Mouse (Mus musculus): ENCODE data around the gene H2-Aa. TPM values are rescaled to one million over a fixed set of nuclear protein-coding genes. Genes with fewer than 3 reads are reported as not detected.
A peak's percentile ranks its signal among the peaks of the same experiment; 100 is the strongest.

Gene H2-Aa
- polyA plus RNA-seq, 1 experiment from 2014 or later: 1.4 TPM

DNA sequence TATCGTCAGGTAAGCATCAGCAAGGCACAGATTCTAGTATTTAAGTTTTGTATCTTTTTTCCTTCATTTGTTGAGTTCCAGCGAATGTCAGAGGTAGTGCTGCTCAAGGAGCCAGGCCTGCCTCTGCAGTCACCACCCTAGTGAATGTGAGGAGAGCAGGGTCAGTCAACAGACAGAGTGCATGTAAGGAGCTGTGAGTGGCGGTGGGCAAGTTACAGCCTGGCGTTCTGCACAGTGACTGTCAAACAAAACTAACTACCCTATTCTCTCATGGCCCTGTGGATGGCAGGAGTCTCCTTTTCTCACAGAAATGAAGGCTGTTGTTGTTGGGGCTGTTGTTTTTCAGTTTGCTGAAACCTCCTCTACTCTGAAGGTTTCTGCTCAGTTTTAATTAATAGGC lies 2.3 kb downstream of the H2-Aa start:
- no peak overlapping the region for H3K27ac ChIP-seq (replicated peaks)
- peaks cover 30% of the 10 kb centered on the region for H3K27me3 ChIP-seq (replicated peaks)
- no peak overlapping the region for H3K9ac ChIP-seq
- no peaks in the 10 kb centered on the region for H3K4me1 ChIP-seq
- H3K9me3 ChIP-seq: no peaks in the 10 kb centered on the region
- no peaks in the 10 kb centered on the region for H3K36me3 ChIP-seq
- no peak overlapping the region for H3K4me2 ChIP-seq
- WGBS: 67% methylated on average over 4 of the region's 4 CpGs
- ATAC-seq (ENCODE audit: extremely low read depth, insufficient number of reproducible peaks, low FRiP score, low TSS enrichment): no peak
- H3K4me3 ChIP-seq: no peak overlapping the region

DNA sequence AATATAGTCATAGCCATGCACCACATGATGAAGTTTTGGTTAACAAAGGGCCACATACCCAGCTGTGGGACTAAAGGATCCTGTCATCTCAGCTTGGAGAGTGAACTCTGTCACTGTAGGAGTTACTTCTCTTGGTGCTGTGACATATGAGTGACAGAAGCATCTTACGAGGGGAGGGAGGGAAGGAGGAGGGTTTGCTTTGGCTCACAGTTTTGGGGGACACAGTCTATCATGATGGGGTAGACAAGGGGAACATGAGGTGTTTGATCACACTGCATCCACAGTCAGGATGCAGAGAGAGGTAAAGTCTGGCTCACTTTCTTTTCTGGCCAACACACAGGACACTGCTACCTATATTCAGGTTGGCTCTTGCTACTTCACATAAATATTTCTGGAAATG lies 5.8 kb downstream of the H2-Aa start:
- 52% methylated on average over 1 of the region's 1 CpGs for WGBS
- H3K9me3 ChIP-seq: peaks cover 7% of the 10 kb centered on the region; the same call in 1 of the 2 replicates
- no peaks in the 10 kb centered on the region for H3K36me3 ChIP-seq
- H3K27me3 ChIP-seq (replicated peaks): peaks cover 40% of the 10 kb centered on the region
- no peak overlapping the region for H3K4me3 ChIP-seq
- no peak overlapping the region for H3K27ac ChIP-seq (replicated peaks)
- H3K9ac ChIP-seq: no peak overlapping the region
- no peak overlapping the region for H3K4me2 ChIP-seq
- no peak for ATAC-seq (ENCODE audit: extremely low read depth, insufficient number of reproducible peaks, low FRiP score, low TSS enrichment)
- no peaks in the 10 kb centered on the region for H3K4me1 ChIP-seq

DNA sequence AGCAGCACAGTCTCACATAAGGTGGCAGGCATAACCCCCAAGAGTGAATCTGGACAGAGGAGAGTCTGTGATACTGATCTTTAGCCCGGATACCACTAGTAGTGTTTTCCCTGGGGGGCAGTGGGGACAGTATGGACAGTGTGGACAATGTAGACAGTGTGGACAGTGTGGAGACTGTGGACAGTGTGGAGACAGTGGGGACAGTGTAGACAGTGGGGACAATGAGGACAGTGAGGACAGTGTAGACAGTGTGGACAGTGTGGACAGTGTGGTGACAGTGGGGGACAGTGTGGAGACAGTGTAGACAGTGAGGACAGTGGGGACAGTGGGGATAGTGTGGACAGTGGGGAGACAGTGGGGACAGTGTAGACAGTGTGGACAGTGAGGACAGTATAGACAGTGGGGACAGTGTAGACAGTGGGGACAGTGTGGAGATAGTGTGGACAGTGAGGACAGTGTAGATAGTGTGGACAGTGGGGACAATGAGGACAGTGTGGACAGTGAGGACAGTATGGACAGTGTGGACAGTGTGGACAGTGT lies 7.1 kb downstream of the H2-Aa start:
- Histone ChIP-seq H3K4me2 (no peak overlapping the region), H3K4me3 (no peak overlapping the region), H3K9me3 (peaks cover 10% of the 10 kb centered on the region; the same call in 1 of the 2 replicates), H3K4me1 (no peaks in the 10 kb centered on the region), H3K27ac (replicated peaks) (no peak overlapping the region), H3K36me3 (no peaks in the 10 kb centered on the region), H3K9ac (no peak overlapping the region), H3K27me3 (replicated peaks) (peaks cover 40% of the 10 kb centered on the region)
- ATAC-seq (ENCODE audit: extremely low read depth, insufficient number of reproducible peaks, low FRiP score, low TSS enrichment): no peak
- 48% methylated on average over 1 of the region's 1 CpGs for WGBS

DNA sequence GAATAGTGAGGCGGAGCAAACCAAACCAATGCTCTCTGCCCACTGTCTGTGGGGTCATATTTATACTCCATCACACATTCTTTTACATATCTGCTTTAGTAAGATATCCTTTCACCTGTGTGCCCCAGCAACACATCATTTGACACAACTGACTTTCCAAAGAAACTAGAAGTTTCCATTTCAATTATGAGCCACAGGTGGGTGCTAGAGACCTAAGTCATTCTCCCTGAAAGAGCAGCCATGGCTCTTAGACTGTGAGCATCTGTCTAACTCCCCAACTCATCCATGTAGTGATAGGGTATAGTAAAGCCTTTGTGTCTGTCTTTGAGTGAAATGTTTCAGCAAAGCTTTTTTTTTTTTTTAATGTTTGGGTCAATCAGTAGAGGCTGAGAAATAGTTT lies 15.5 kb downstream of the H2-Aa start:
- WGBS: 79% methylated on average over 1 of the region's 1 CpGs
- no peak for ATAC-seq (ENCODE audit: extremely low read depth, insufficient number of reproducible peaks, low FRiP score, low TSS enrichment)
- H3K27me3 ChIP-seq (replicated peaks): peaks cover 19% of the 10 kb centered on the region

DNA sequence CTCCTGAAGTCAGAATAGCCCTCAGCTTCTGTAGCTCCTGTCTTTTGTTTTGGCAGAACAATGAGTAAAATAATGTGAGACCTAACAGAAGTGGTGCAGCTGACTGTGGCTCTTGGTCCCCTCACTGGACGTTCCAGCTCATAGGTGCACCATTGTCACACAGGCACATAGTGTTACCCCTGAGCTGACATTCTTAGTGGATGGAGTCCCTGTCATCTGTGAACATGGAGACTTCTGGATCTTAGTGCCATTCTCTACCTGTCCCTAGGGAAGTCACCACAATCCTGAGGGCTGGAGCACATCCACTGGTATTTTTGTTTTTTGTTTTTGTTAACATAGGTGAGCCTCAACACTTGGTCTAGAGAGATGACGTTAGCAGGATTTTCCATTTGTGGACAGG lies 16.7 kb downstream of the H2-Aa start:
- H3K4me2 ChIP-seq: no peak overlapping the region
- H3K27ac ChIP-seq (replicated peaks): no peak overlapping the region
- no peak for ATAC-seq (ENCODE audit: extremely low read depth, insufficient number of reproducible peaks, low FRiP score, low TSS enrichment)
- H3K4me3 ChIP-seq: no peak overlapping the region
- H3K27me3 ChIP-seq (replicated peaks): peaks cover 25% of the 10 kb centered on the region
- no peaks in the 10 kb centered on the region for H3K4me1 ChIP-seq
- no peaks in the 10 kb centered on the region for H3K36me3 ChIP-seq
- WGBS: 67% methylated on average over 2 of the region's 2 CpGs
- no peaks in the 10 kb centered on the region for H3K9me3 ChIP-seq
- no peak overlapping the region for H3K9ac ChIP-seq

More for the DNA sequence above, 15.5 kb downstream of the H2-Aa start:
- peaks cover 6% of the 10 kb centered on the region; the same call in 1 of the 2 replicates for H3K9me3 ChIP-seq
- no peak overlapping the region for H3K4me2 ChIP-seq
- no peaks in the 10 kb centered on the region for H3K4me1 ChIP-seq
- no peak overlapping the region for H3K4me3 ChIP-seq
- no peaks in the 10 kb centered on the region for H3K36me3 ChIP-seq
- H3K9ac ChIP-seq: no peak overlapping the region
- no peak overlapping the region for H3K27ac ChIP-seq (replicated peaks)

DNA sequence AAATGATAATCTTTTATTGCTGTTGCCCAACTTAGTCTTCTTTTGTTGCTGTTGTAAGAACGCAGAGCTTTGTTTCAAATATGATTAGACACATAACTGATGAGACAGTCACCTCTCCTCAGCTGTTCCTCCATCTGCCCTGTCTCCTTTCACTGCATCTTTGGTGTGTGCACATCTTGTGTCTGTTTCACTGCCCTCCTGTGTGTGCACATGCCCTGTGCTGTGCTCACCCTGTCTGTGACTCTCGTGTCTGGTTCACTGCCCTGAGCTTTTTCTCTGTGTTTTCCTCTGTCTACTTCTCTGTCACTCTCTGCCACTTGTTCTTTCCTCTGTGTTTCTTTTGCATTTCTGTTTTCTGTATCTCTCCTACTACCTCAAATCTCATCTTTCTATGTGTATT lies 17.4 kb downstream of the H2-Aa start:
- no peak overlapping the region for H3K9ac ChIP-seq
- 87% methylated on average over 2 of the region's 2 CpGs for WGBS
- ATAC-seq (ENCODE audit: extremely low read depth, insufficient number of reproducible peaks, low FRiP score, low TSS enrichment): no peak

DNA sequence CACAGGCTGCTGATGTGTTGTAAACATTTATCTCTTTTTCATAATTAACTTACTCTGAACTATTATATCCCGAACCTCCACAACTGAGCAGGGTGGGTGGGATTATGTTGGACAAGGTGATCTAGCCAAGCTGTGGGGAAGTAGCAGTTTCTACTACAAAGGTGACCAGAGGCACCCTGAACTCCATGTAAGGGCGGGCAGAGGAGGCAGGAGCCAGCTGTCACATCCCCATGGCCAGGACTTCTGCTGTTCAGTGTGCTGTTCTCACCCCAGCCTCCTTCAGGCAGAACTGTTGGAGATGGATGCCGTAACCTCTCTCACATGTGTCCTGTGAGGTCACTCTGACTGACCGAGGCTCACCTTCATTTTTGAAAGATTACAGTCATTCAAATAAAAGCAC lies 17.8 kb downstream of the H2-Aa start:
- Histone ChIP-seq H3K9me3 (no peaks in the 10 kb centered on the region), H3K4me3 (no peak overlapping the region), H3K27ac (replicated peaks) (no peak overlapping the region), H3K4me2 (no peak overlapping the region), H3K9ac (no peak overlapping the region), H3K4me1 (0 out of 2 replicates have a peak, but pooled peaks cover 2% of the 10 kb centered on the region), H3K27me3 (replicated peaks) (peaks cover 33% of the 10 kb centered on the region), H3K36me3 (no peaks in the 10 kb centered on the region)
- no peak for ATAC-seq (ENCODE audit: extremely low read depth, insufficient number of reproducible peaks, low FRiP score, low TSS enrichment)
- 62% methylated on average over 4 of the region's 4 CpGs for WGBS

More for the DNA sequence above, 17.4 kb downstream of the H2-Aa start:
- Histone ChIP-seq H3K36me3 (no peaks in the 10 kb centered on the region), H3K4me2 (no peak overlapping the region), H3K27me3 (replicated peaks) (peaks cover 29% of the 10 kb centered on the region), H3K4me1 (no peaks in the 10 kb centered on the region), H3K9me3 (no peaks in the 10 kb centered on the region), H3K27ac (replicated peaks) (no peak overlapping the region), H3K4me3 (no peak overlapping the region)

DNA sequence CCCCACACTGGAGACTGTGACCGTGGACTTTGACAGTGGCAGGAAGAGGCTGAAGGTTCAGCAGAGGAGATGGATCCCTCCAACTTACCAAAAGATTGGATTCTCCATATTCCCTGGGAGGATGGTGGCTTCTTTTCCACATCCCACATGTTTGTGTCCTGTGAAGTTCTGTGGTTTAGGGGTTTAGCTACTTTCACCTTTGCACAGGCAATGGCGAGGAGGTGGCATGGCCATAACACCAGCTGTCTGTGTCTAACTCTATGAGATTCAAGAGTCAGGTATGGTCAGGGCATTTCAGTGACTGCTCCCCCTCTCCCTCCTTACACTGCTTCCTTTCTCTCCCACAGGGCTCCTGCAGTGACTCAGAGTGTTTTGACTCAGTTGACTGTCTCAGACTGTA lies 18.9 kb downstream of the H2-Aa start:
- H3K27ac ChIP-seq (replicated peaks): no peak overlapping the region
- H3K9me3 ChIP-seq: no peaks in the 10 kb centered on the region
- no peaks in the 10 kb centered on the region for H3K36me3 ChIP-seq
- no peak for ATAC-seq (ENCODE audit: extremely low read depth, insufficient number of reproducible peaks, low FRiP score, low TSS enrichment)
- H3K4me1 ChIP-seq: peaks cover 11% of the 10 kb centered on the region; the same call in 1 of the 2 replicates
- H3K9ac ChIP-seq: no peak overlapping the region
- no peak overlapping the region for H3K4me2 ChIP-seq
- 72% methylated on average over 2 of the region's 2 CpGs for WGBS
- peaks cover 44% of the 10 kb centered on the region for H3K27me3 ChIP-seq (replicated peaks)
- no peak overlapping the region for H3K4me3 ChIP-seq

DNA sequence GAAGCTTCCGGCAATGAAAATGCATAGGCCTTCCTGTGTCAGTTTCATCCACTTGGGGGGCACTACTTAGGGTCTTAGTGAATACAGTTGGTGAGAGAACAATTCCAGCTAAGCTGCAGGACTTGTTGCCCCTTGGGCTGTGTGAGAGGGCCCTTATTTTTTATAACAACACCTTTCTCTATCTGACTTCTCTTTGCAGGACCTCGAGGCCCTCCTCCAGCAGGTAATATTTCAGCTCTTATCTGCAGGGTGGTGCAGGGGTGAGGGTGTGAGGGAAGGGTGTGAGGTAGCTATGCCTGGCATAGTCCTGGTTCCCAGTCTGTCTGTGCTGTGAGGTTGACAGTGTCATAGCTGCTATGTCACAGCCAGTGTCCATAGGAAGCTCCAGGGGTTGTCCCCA lies 19.4 kb downstream of the H2-Aa start:
- 50% methylated on average over 2 of the region's 2 CpGs for WGBS
- Histone ChIP-seq H3K27ac (replicated peaks) (no peak overlapping the region), H3K4me3 (no peak overlapping the region), H3K9me3 (no peaks in the 10 kb centered on the region), H3K4me1 (peaks cover 13% of the 10 kb centered on the region; the same call in 1 of the 2 replicates), H3K27me3 (replicated peaks) (peaks cover 48% of the 10 kb centered on the region), H3K36me3 (no peaks in the 10 kb centered on the region), H3K4me2 (no peak overlapping the region), H3K9ac (no peak overlapping the region)
- no peak for ATAC-seq (ENCODE audit: extremely low read depth, insufficient number of reproducible peaks, low FRiP score, low TSS enrichment)

DNA sequence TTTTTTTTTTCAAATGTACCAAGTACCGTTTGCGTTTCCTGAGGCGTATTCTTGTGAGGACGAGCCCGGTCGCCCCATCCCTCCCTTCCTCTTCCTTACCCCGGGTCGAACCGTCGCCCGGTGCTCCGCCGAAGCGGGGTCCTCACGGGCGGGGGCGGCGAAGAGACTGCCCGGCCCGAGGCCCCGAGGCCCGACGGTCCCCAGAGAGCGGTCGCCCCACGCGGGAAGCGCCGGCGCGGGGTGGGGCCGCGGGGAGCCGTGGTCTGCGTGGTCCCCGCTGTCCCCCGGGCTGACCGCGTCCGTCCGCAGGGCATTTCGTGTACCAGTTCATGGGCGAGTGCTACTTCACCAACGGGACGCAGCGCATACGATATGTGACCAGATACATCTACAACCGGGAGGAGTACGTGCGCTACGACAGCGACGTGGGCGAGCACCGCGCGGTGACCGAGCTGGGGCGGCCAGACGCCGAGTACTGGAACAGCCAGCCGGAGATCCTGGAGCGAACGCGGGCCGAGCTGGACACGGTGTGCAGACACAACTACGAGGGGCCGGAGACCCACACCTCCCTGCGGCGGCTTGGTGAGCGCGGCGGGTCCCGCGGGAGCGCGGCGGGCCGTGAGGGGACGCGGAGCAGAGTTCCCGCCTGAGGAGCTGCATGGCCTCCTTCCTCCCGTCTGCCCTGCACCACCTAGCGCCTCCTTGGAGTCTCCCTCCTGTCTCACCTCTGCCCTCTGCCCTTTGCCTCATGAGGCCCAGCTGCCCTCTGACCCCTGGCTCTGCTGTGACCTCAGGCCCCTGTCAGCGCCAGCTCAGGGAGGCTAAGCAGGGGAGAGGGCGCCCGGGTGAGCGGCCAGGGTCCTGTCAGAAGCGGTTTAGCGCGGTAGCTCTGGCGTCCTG lies 22.9 kb downstream of the H2-Aa start:
- H3K9ac ChIP-seq: peak overlapping the region; percentile 77
- H3K4me2 ChIP-seq: peak overlapping the region; percentile 92
- peaks cover 13% of the 10 kb centered on the region; the same call in 1 of the 2 replicates for H3K4me1 ChIP-seq
- H3K36me3 ChIP-seq: no peaks in the 10 kb centered on the region
- no peaks in the 10 kb centered on the region for H3K9me3 ChIP-seq
- WGBS: 1% methylated on average over 93 of the region's 93 CpGs
- peak overlapping the region; percentile 61 for H3K4me3 ChIP-seq
- H3K27me3 ChIP-seq (replicated peaks): peaks cover 54% of the 10 kb centered on the region
- no peak for ATAC-seq (ENCODE audit: extremely low read depth, insufficient number of reproducible peaks, low FRiP score, low TSS enrichment)
- no peak overlapping the region for H3K27ac ChIP-seq (replicated peaks)

DNA sequence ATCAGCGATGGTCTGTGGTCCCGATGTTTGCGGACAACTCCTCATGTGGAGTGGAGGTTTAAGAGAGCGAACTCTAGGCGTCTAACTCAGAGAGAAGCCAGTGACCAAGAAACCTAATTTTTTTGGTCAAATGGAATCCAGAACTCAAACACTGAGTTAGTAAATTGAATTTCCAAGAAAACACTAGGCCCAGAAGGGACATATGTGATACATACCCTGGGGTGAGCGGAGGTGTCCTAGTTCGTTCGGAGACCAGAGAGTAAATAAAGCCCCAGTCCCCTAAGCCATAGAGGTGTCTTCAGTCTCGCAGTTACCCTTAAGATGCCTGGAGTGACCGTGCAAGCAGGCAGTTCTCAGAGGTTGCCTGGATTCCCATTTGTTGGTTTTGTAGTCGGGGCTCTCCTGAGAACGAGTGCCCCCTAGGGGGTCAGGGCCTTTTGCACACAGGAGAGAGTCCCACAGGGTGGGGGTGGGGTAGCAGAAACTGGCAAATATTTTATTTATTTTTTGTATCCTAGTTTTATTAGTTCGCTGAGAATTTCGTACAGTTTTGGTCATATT lies 23.7 kb downstream of the H2-Aa start:
- Histone ChIP-seq H3K9ac (peak overlapping the region; percentile 77; the same call in 1 of the 2 replicates), H3K4me1 (peaks cover 13% of the 10 kb centered on the region; the same call in 1 of the 2 replicates), H3K27ac (replicated peaks) (no peak overlapping the region), H3K27me3 (replicated peaks) (peaks cover 61% of the 10 kb centered on the region), H3K4me3 (peak overlapping the region; percentile 61), H3K4me2 (peak overlapping the region; percentile 92), H3K36me3 (no peaks in the 10 kb centered on the region), H3K9me3 (no peaks in the 10 kb centered on the region)
- no peak for ATAC-seq (ENCODE audit: extremely low read depth, insufficient number of reproducible peaks, low FRiP score, low TSS enrichment)
- 5% methylated on average over 14 of the region's 14 CpGs for WGBS

Measured in heart, embryonic 13.5 days (tissue).